Mouse (Mus musculus): ENCODE results near the gene Itga6. TPM values are rescaled to one million over a fixed set of nuclear protein-coding genes. Genes with fewer than 3 reads are reported as not detected.
"Not testable (repeated sequence)": the region's sequence is repeated elsewhere in the genome, so short reads cannot be mapped to it uniquely, and the experiment has no call there.

The Itga6 gene
- polyA plus RNA-seq, 1 experiment from 2014 or later: 82.4 TPM

DNA sequence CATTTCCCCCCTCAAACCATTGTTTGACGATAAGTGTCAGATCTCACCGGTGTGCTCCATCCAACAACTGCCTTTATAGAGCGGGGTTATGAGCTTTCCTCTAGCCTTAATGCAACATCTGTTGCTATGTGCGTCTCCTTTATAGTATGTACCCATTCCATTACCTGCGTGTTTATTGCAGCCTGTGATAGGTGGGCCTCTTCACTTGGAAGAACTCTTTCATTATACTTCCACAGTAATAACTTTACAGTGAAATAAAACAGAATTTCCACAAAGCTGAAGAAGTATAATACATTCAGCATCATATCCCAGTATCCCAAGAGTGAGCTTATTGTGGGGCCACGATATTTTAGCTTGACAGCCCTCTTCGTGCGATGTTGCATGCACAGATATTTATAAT lies 90.1 kb downstream of the Itga6 start:
- Histone ChIP-seq H3K9ac (ENCODE audit: low read depth, low read length) (no peak overlapping the region), H3K9me3 (replicated peaks; ENCODE audit: low read length) (no peaks in the 10 kb centered on the region), H3K36me3 (ENCODE audit: insufficient read depth, low read length) (peaks cover 33% of the 10 kb centered on the region), H3K4me2 (ENCODE audit: low read length) (no peak overlapping the region), H3K4me3 (replicated peaks; ENCODE audit: low read depth, low read length) (no peak overlapping the region), H3K4me1 (replicated peaks; ENCODE audit: insufficient read depth, low read length) (no peaks in the 10 kb centered on the region), H3K27ac (no peak overlapping the region), H3K27me3 (ENCODE audit: insufficient read depth, low read length) (no peaks in the 10 kb centered on the region)
- DNase-seq (ENCODE audit: low spot score): no peak
- no peak for ATAC-seq (replicated peaks; ENCODE audit: low FRiP score, low read depth)
- WGBS: 88% methylated on average over 8 of the region's 8 CpGs
- TF ChIP-seq CTCF (IDR thresholded peaks at IDR 0.05; ENCODE audit: low read depth): no peak

- DNase-seq (ENCODE audit: low spot score) (no peak), ATAC-seq (replicated peaks; ENCODE audit: low FRiP score, low read depth) (no peak)
- H3K27ac ChIP-seq: no peak overlapping the region
- 89% methylated on average over 4 of the region's 4 CpGs for WGBS
- no peaks in the 10 kb centered on the region for H3K4me1 ChIP-seq (replicated peaks; ENCODE audit: insufficient read depth, low read length)
- H3K36me3 ChIP-seq (ENCODE audit: insufficient read depth, low read length): peaks cover 33% of the 10 kb centered on the region
- no peaks in the 10 kb centered on the region for H3K9me3 ChIP-seq (replicated peaks; ENCODE audit: low read length)
- no peaks in the 10 kb centered on the region for H3K27me3 ChIP-seq (ENCODE audit: insufficient read depth, low read length)
- no peak overlapping the region for H3K4me3 ChIP-seq (replicated peaks; ENCODE audit: low read depth, low read length)
- no peak overlapping the region for H3K9ac ChIP-seq (ENCODE audit: low read depth, low read length)
- H3K4me2 ChIP-seq (ENCODE audit: low read length): no peak overlapping the region
- no peak for TF ChIP-seq CTCF (IDR thresholded peaks at IDR 0.05; ENCODE audit: low read depth)
Observed at GRCm38 (mm10) chr2:71836232-71836631, 90.8 kb downstream of the Itga6 start.

DNA sequence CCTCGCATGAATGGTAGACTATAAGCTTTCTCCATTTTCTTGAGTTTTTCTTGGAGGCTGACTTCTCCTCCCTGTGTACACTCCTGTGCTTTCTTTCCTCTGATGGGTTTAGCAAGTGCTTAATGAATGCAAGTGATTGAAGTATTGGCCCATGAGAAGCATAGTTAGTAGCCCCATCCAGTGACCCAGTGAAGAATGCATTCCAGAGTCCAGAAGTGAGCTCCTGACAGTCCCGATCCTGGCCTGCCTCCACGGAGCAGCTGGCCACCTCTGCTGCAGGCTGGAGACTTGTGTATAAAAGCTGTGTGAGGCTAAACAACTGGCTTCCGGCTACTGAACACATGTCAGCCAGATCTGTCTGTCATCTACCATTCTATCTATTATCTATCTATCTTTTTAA lies 91.8 kb downstream of the Itga6 start:
- TF ChIP-seq CTCF (IDR thresholded peaks at IDR 0.05; ENCODE audit: low read depth): no peak
- H3K9me3 ChIP-seq (replicated peaks; ENCODE audit: low read length): no peaks in the 10 kb centered on the region
- H3K9ac ChIP-seq (ENCODE audit: low read depth, low read length): no peak overlapping the region
- no peak overlapping the region for H3K4me3 ChIP-seq (replicated peaks; ENCODE audit: low read depth, low read length)
- WGBS: 49% methylated on average over 4 of the region's 4 CpGs
- no peaks in the 10 kb centered on the region for H3K27me3 ChIP-seq (ENCODE audit: insufficient read depth, low read length)
- no peak overlapping the region for H3K27ac ChIP-seq
- peaks cover 35% of the 10 kb centered on the region for H3K36me3 ChIP-seq (ENCODE audit: insufficient read depth, low read length)
- ATAC-seq (replicated peaks; ENCODE audit: low FRiP score, low read depth): no peak
- H3K4me2 ChIP-seq (ENCODE audit: low read length): no peak overlapping the region
- DNase-seq (ENCODE audit: low spot score): no peak
- no peaks in the 10 kb centered on the region for H3K4me1 ChIP-seq (replicated peaks; ENCODE audit: insufficient read depth, low read length)

GRCm38 (mm10) chr2:71837791-71838190 lies 92.4 kb downstream of the Itga6 start:
- Histone ChIP-seq H3K36me3 (ENCODE audit: insufficient read depth, low read length) (peaks cover 40% of the 10 kb centered on the region), H3K9ac (ENCODE audit: low read depth, low read length) (no peak overlapping the region), H3K27ac (no peak overlapping the region), H3K4me3 (replicated peaks; ENCODE audit: low read depth, low read length) (no peak overlapping the region), H3K4me1 (replicated peaks; ENCODE audit: insufficient read depth, low read length) (no peaks in the 10 kb centered on the region), H3K4me2 (ENCODE audit: low read length) (no peak overlapping the region), H3K9me3 (replicated peaks; ENCODE audit: low read length) (no peaks in the 10 kb centered on the region), H3K27me3 (ENCODE audit: insufficient read depth, low read length) (no peaks in the 10 kb centered on the region)
- peak; percentile 78 for TF ChIP-seq CTCF (IDR thresholded peaks at IDR 0.05; ENCODE audit: low read depth)
- ATAC-seq (replicated peaks; ENCODE audit: low FRiP score, low read depth) (no peak), DNase-seq (ENCODE audit: low spot score) (peak; percentile 81)
- WGBS: 30% methylated on average over 6 of the region's 6 CpGs

GRCm38 (mm10) chr2:71843316-71843715 lies 97.9 kb downstream of the Itga6 start:
- Histone ChIP-seq H3K27ac (no peak overlapping the region), H3K4me3 (replicated peaks; ENCODE audit: low read depth, low read length) (no peak overlapping the region), H3K9ac (ENCODE audit: low read depth, low read length) (no peak overlapping the region), H3K9me3 (replicated peaks; ENCODE audit: low read length) (no peaks in the 10 kb centered on the region), H3K27me3 (ENCODE audit: insufficient read depth, low read length) (no peaks in the 10 kb centered on the region), H3K4me2 (ENCODE audit: low read length) (no peak overlapping the region), H3K36me3 (ENCODE audit: insufficient read depth, low read length) (peaks cover 45% of the 10 kb centered on the region), H3K4me1 (replicated peaks; ENCODE audit: insufficient read depth, low read length) (no peaks in the 10 kb centered on the region)
- no peak for DNase-seq (ENCODE audit: low spot score)
- no peak for TF ChIP-seq CTCF (IDR thresholded peaks at IDR 0.05; ENCODE audit: low read depth)
- no peak for ATAC-seq (replicated peaks; ENCODE audit: low FRiP score, low read depth)
- 74% methylated on average over 9 of the region's 9 CpGs for WGBS

DNA sequence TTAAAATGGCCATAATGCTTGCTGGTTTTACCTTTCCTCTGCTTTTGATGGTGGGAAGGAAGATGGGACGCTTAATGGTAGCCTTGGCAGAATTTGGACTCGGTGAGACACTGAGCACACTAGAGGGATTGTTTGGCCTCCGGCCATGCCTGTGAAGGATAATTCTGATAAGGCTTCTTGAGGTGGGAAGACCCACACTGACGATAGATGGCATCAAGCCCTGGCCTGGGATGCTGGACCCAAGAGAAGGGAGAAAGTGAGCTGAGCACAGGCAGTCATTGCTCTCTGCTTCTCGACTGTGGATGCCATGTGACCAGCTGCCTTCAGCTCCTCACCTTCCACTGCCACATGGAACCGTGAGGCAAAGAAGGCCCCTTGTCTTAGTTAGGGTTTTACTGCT lies 99.5 kb downstream of the Itga6 start:
- no peaks in the 10 kb centered on the region for H3K9me3 ChIP-seq (replicated peaks; ENCODE audit: low read length)
- H3K9ac ChIP-seq (ENCODE audit: low read depth, low read length): no peak overlapping the region
- no peak overlapping the region for H3K27ac ChIP-seq
- no peaks in the 10 kb centered on the region for H3K4me1 ChIP-seq (replicated peaks; ENCODE audit: insufficient read depth, low read length)
- H3K4me2 ChIP-seq (ENCODE audit: low read length): no peak overlapping the region
- WGBS: 89% methylated on average over 6 of the region's 6 CpGs
- peaks cover 40% of the 10 kb centered on the region for H3K36me3 ChIP-seq (ENCODE audit: insufficient read depth, low read length)
- no peak overlapping the region for H3K4me3 ChIP-seq (replicated peaks; ENCODE audit: low read depth, low read length)
- ATAC-seq (replicated peaks; ENCODE audit: low FRiP score, low read depth): no peak
- no peak for DNase-seq (ENCODE audit: low spot score)
- H3K27me3 ChIP-seq (ENCODE audit: insufficient read depth, low read length): no peaks in the 10 kb centered on the region
- no peak for TF ChIP-seq CTCF (IDR thresholded peaks at IDR 0.05; ENCODE audit: low read depth)

DNA sequence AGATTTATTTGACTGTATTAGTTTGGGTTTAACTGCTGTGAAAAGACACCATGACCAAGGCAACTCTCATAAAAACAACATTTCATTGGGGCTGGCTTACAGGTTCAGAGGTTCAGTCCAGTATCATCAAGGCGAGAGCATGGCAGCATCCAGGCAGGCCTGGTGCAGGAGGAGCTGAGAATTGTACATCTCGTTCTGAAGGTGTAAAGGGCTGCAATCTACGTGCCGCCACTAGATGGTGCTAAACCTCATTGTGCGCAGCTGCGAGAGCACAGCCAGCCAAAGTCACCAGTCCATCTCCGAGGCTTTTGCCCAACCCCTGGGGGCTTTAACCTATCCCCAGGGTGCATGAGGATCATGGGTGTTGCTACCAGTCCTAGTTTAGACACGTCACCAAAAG lies 106.7 kb downstream of the Itga6 start:
- not testable (repeated sequence) for H3K9me3 ChIP-seq (replicated peaks; ENCODE audit: low read length); H3K4me1 ChIP-seq (replicated peaks; ENCODE audit: insufficient read depth, low read length); H3K4me3 ChIP-seq (replicated peaks; ENCODE audit: low read depth, low read length); ATAC-seq (replicated peaks; ENCODE audit: low FRiP score, low read depth); DNase-seq (ENCODE audit: low spot score); H3K4me2 ChIP-seq (ENCODE audit: low read length); H3K27me3 ChIP-seq (ENCODE audit: insufficient read depth, low read length); H3K27ac ChIP-seq; H3K9ac ChIP-seq (ENCODE audit: low read depth, low read length)
- 2% methylated on average over 6 of the region's 8 CpGs for WGBS
- TF ChIP-seq CTCF (IDR thresholded peaks at IDR 0.05; ENCODE audit: low read depth): peak; percentile 57
- peaks cover 26% of the 10 kb centered on the region; the same call in 1 of the 2 replicates for H3K36me3 ChIP-seq (ENCODE audit: insufficient read depth, low read length)
